Mouse (Mus musculus) lung, postnatal 0 days (tissue): Measurements from ENCODE around the gene Kif26a.

Source experiments
- CTCF ChIP-seq: IDR thresholded peaks from 2 replicates; pipeline ENCODE4 v1.5.1; 2016; ENCODE audit warnings: antibody characterized with exemption, mild to moderate bottlenecking
- EP300 ChIP-seq: IDR thresholded peaks from 2 replicates; pipeline ENCODE4 v1.6.1; 2016; ENCODE audit warnings: antibody characterized with exemption, mild to moderate bottlenecking, control low read depth

GRCm38 (mm10) chr12:112163981-112164839 lies 18.2 kb downstream of the Kif26a start:
- TF ChIP-seq CTCF, result no peak
- no peak for TF ChIP-seq EP300
